Mouse (Mus musculus): ENCODE results near the gene Gm3633. TPM values are rescaled to one million over a fixed set of nuclear protein-coding genes. Genes with fewer than 3 reads are reported as not detected.
"Not testable (repeated sequence)": the region's sequence is repeated elsewhere in the genome, so short reads cannot be mapped to it uniquely, and the experiment has no call there.

Gm3633 gene
- total RNA-seq (2015; ENCODE audit: low replicate concordance): not detected in 2 replicates
- total RNA-seq (2017; ENCODE audit: low replicate concordance): not detected in 2 replicates

GRCm38 (mm10) chr14:42641817-42642216 is at the start of gene Gm3633:
Gene Gm3633 (minus strand): TSS chr14:42641917.
- ATAC-seq (replicated peaks; ENCODE audit: low FRiP score, poor library complexity, severe bottlenecking): not testable (repeated sequence)

- not testable (repeated sequence) for ATAC-seq (replicated peaks; ENCODE audit: low FRiP score, poor library complexity, severe bottlenecking)
Measured at GRCm38 (mm10) chr14:42655638-42656037, 13.9 kb upstream of the Gm3633 start, which contains the start of gene Gm10378. Gene Gm10378 (plus strand): TSS chr14:42655938.

GRCm38 (mm10) chr14:42599782-42600181 is 41.9 kb downstream of the Gm3633 start, which contains the start of gene Gm17124:
Gene Gm17124 (minus strand): TSS chr14:42599882.
- ATAC-seq (replicated peaks; ENCODE audit: low FRiP score, poor library complexity, severe bottlenecking): not testable (repeated sequence)

Other genes starting within 250 kb of the Gm3633 start
- not detected in 2 replicates for gene Gm8005, start 202.2 kb downstream of the Gm3633 start, total RNA-seq (2015; ENCODE audit: low replicate concordance)
- not detected in 2 replicates for gene Gm8005, start 202.2 kb downstream of the Gm3633 start, total RNA-seq (2017; ENCODE audit: low replicate concordance)
- not detected in 2 replicates for gene Gm8011, start 178.0 kb downstream of the Gm3633 start, total RNA-seq (2015; ENCODE audit: low replicate concordance)
- gene Gm8011, start 178.0 kb downstream of the Gm3633 start, total RNA-seq (2017; ENCODE audit: low replicate concordance): not detected in 2 replicates
- gene Gm8020, start 139.6 kb downstream of the Gm3633 start, total RNA-seq (2015; ENCODE audit: low replicate concordance): not detected in 2 replicates
- gene Gm8020, start 139.6 kb downstream of the Gm3633 start, total RNA-seq (2017; ENCODE audit: low replicate concordance): not detected in 2 replicates
- gene Gm8024, start 117.6 kb downstream of the Gm3633 start, total RNA-seq (2015; ENCODE audit: low replicate concordance): not detected in 2 replicates
- gene Gm8024, start 117.6 kb downstream of the Gm3633 start, total RNA-seq (2017; ENCODE audit: low replicate concordance): not detected in 2 replicates
- not detected in 2 replicates for gene Gm17124, start 42.0 kb downstream of the Gm3633 start, total RNA-seq (2015; ENCODE audit: low replicate concordance)
- not detected in 2 replicates for gene Gm17124, start 42.0 kb downstream of the Gm3633 start, total RNA-seq (2017; ENCODE audit: low replicate concordance)
- not detected in 2 replicates for gene Gm10378, start 14.0 kb upstream of the Gm3633 start, total RNA-seq (2015; ENCODE audit: low replicate concordance)
- not detected in 2 replicates for gene Gm10378, start 14.0 kb upstream of the Gm3633 start, total RNA-seq (2017; ENCODE audit: low replicate concordance)
- gene Gm3015, start 126.9 kb upstream of the Gm3633 start, total RNA-seq (2015; ENCODE audit: low replicate concordance): not detected in 2 replicates
- not detected in 2 replicates for gene Gm3015, start 126.9 kb upstream of the Gm3633 start, total RNA-seq (2017; ENCODE audit: low replicate concordance)
- gene Gm10377, start 156.1 kb upstream of the Gm3633 start, total RNA-seq (2015; ENCODE audit: low replicate concordance): not detected in 2 replicates
- not detected in 2 replicates for gene Gm10377, start 156.1 kb upstream of the Gm3633 start, total RNA-seq (2017; ENCODE audit: low replicate concordance)
- gene Gm21977, start 211.6 kb upstream of the Gm3633 start, total RNA-seq (2015; ENCODE audit: low replicate concordance): not detected in 2 replicates
- not detected in 2 replicates for gene Gm21977, start 211.6 kb upstream of the Gm3633 start, total RNA-seq (2017; ENCODE audit: low replicate concordance)

Measured in erythroid progenitor cell, adult 5-6 weeks (primary cell).